Mouse (Mus musculus) fibroblast of lung, adult 2 months (primary cell): ENCODE data around the gene Col27a1.

Experiments used
- DNase-seq: peaks from one replicate; pipeline ENCODE4 v3.0.0-alpha.2; 2011; ENCODE audit warnings: low read depth

Col27a1 gene

GRCm38 (mm10) chr4:63260506-63260905 is 46.7 kb downstream of the Col27a1 start:
- no peak for DNase-seq

- DNase-seq: no peak
Observed at GRCm38 (mm10) chr4:63262941-63263340, 49.1 kb downstream of the Col27a1 start.

GRCm38 (mm10) chr4:63266276-63266675 is 52.5 kb downstream of the Col27a1 start:
- no peak for DNase-seq

DNA sequence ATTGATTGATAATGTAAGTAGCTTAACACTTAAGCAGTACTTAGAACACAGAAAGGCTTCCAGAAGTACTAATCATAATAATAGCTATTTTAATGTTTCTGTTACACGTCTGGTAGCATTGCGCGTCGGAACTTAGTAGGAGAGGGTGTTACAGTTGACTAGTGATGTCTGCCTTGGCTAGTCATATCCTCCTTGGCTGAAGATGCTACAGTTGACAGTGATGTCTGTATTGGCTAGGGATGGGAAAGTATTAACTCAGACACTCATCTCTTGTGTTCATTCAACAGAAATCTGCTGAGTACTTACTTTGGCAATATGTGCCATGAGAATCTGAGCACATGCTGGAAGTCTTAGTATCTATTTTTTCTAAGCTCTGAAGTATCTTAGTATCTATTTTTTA is 53.3 kb downstream of the Col27a1 start:
- DNase-seq: no peak

DNA sequence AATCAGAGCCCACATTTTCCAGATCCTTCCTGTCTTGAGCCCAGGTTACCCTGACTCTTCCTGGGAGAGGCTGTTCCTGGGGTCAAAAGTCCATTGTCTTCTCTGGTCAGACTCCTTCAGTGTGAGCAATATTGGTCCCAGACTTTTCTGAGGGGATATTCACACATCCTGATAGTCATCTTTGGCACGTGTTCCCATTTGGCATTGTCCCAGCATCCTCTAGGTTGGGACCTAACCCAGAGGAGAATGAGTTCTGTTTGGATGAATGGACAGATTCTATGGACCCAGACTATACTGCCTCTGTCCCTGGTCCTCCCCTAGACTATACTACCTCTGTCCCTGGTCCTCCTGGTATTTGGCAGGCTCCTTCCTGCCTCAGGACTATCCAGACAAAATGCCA is 53.8 kb downstream of the Col27a1 start:
- no peak for DNase-seq

DNA sequence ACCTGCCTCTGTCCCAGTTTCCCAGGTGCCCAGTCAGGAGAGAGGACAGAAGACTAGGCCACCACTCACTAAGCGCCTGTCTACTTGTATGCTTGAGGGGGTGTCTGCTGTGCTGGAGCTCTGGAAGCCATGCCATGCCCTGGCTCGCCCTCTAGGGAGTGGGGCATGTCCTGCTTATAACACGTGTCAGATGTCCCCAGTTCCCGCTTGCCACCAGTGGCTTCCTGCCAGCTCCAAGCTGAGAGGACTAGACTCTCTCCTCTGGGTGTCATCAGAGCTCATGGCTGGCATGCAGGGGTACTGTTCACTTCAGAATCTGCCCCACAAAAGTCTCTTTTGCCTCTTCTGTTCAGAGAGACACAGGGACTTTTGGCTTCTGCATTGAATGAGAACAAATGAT is 55.0 kb downstream of the Col27a1 start:
- no peak for DNase-seq

DNA sequence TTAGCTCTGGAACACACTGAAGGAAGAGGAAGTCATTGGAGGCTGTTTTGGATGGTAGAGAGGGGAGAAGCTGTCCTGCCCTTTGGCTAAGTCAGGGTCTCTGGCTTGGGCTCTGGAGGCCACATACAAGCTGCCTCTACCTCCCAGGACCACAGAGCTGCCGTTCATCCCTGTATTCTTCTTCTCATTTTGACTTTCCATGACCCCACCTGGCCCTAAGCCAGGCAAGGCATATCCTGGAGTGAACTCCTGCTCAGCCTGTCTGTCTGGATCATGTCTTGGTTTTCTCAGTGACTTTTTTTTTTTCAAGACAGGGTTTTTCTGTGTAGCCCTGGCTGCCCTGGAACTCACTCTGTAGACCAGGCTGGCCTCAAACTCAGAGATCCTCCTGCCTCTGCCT is 60.7 kb downstream of the Col27a1 start:
- no peak for DNase-seq

GRCm38 (mm10) chr4:63275251-63275650 is 61.4 kb downstream of the Col27a1 start:
- DNase-seq: no peak

DNA sequence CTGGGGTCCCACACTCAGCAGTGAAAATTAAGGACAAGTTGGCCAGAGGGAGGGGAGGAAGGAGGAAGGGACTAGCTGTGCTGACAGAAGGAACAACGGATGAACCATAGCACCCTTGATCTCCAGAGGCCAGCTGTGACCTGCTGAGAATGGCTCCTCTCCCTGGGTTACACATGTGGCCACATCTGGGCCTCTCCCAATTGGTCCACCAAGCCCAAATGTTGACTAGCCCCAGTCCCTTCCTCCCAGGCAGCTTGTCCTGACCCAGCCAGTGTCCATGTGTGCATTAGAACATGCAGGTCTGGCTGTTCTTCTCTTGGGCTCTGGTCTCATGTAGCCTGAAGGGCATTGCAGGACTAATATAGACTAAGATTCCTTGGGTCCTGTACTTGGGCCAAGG is 62.8 kb downstream of the Col27a1 start:
- DNase-seq: no peak

- peak; percentile 62 for DNase-seq
Observed at GRCm38 (mm10) chr4:63278821-63279220, 65.0 kb downstream of the Col27a1 start.

DNA sequence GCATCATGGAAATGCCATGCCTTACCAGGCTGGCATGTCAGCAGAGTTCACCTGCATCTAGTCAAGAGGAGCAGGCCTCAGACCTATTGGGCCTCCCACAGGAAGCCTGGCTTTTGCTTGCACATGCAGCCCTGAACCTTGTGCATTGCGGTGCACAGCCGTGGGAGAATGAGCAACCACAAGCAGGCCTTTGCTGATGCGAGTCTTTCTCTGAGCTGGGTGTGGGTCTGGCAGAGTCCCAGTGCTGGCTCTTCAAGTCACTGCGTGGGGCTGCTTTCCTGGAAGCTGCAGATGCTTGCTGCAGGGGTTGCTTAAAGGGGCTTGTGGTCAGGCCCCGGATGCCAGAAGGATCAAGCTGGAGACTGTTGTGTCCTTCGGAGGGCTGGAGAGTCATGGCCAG is 67.9 kb downstream of the Col27a1 start:
- peak; percentile 75 for DNase-seq

GRCm38 (mm10) chr4:63283319-63283718 is 69.5 kb downstream of the Col27a1 start:
- no peak for DNase-seq

- no peak for DNase-seq
Observed at GRCm38 (mm10) chr4:63286034-63286433, 72.2 kb downstream of the Col27a1 start.

- DNase-seq: no peak
Observed at GRCm38 (mm10) chr4:63288497-63288896, 74.7 kb downstream of the Col27a1 start.

DNA sequence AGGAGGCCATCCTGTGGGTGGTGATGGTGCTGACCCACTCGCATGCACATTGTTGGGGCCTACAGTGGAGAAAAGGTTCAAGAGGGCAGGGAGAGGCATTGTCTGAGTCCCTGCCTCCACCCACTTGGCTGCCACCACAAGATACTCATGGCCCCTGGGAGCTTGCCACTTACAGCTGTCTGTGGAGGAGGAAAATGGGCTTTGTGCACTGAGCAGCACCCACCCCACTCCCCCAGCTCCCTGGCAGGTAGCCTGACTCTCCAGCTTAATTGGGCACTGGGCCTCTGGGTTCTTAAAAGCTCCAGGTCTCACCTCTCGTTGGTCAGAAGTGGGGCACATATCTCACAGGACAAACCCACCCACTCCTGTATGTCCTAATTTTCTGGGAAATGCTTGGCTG is 76.3 kb downstream of the Col27a1 start:
- no peak for DNase-seq

GRCm38 (mm10) chr4:63291075-63291474 is 77.3 kb downstream of the Col27a1 start:
- peak; percentile 90 for DNase-seq

- DNase-seq: no peak
Observed at GRCm38 (mm10) chr4:63291658-63292057, 77.9 kb downstream of the Col27a1 start.

DNA sequence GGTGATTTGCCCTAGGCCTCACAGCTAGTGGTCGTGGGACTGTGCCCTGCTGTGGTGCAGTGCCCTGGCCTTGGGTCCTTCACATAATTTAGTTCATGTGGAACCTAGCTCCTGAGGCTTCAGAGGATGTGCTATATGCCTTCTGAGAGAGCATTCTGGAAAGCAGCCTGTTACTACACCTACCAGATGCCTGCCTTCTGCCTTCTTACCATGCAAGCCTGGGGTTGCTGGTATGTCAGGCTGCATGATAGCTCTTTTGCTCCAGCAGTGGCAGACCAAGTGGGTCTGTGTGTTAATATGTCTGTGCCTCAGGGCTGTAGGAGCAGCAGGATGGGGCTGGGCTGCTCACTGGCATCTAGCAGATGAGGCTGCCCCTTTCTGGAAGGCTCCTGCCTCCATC is 81.8 kb downstream of the Col27a1 start:
- DNase-seq: no peak

DNA sequence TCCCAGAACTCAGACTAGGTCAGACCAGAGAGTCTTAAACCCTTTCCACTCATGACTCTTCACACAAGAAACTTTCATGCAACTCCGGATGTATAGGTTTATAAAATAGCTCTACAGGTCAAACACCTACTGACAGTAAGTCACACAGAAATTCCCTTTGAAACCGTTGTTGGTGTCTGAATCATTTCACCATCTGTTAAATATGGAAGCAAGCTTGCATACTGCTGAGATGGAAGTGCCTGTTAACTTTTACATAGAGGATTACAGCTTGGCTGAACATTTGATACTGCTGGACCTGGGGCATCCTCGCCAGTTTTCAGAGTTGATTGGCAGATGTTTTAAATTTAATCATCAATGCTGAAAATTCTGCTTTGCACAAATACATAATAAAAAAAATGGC is 82.5 kb downstream of the Col27a1 start:
- no peak for DNase-seq

DNA sequence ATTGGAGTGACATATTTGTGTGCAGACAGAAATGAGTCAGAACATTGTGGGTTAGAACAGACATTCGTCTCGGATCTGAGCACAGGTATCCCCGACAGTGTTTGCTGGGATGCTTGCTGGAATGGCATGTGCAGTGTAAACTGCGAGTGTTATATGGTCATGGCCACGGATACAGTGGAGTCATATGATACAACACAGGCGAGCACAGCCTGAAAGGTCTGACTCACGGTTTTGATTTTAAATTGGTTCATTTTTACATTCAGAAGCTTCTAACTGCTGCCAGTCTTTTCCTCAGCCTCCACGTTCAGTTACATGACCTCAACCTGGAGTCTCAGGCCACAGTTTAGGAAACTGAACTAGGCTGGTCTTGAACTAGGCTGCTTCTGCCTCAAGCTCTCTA is 83.1 kb downstream of the Col27a1 start:
- DNase-seq: no peak

GRCm38 (mm10) chr4:63298191-63298590 is 84.4 kb downstream of the Col27a1 start:
- no peak for DNase-seq

- no peak for DNase-seq
Observed at GRCm38 (mm10) chr4:63302641-63303040, 88.8 kb downstream of the Col27a1 start.

GRCm38 (mm10) chr4:63307175-63308062 is 93.6 kb downstream of the Col27a1 start:
- DNase-seq: no peak

GRCm38 (mm10) chr4:63308316-63308715 is 94.5 kb downstream of the Col27a1 start:
- DNase-seq: no peak
